Mouse (Mus musculus) stomach, embryonic 14.5 days (tissue): ENCODE data around the gene Ist1. TPM values are rescaled to one million over a fixed set of nuclear protein-coding genes. Genes with fewer than 3 reads are reported as not detected.

Source experiments
- ATAC-seq: fragments of 200-750 bp; cut with Nextera tagmentation; 2 replicates; pipeline ENCODE4 v1.8.0; 2017; ENCODE audit warnings: low read depth, moderate TSS enrichment; ENCODE audit not compliant: insufficient number of reproducible peaks, insufficient read depth, low FRiP score
- H3K27ac ChIP-seq: fragments of 300-500 bp; sonication (generic); 2 replicates; pipeline ENCODE4 v1.5.1; 2014; ENCODE audit warnings: mild to moderate bottlenecking, low read length, moderate library complexity, mixed read lengths
- H3K27me3 ChIP-seq: fragments of 300-500 bp; sonication (generic); 2 replicates; pipeline ENCODE4 v1.6.1; 2014; ENCODE audit warnings: low read length, control low read depth, mixed read lengths; ENCODE audit not compliant: control insufficient read depth, insufficient read depth
- H3K36me3 ChIP-seq: fragments of 300-500 bp; sonication (generic); 2 replicates; pipeline ENCODE4 v1.6.1; 2014; ENCODE audit warnings: mild to moderate bottlenecking, control low read depth, low read length, moderate library complexity, mixed read lengths; ENCODE audit not compliant: control insufficient read depth, insufficient read depth
- H3K4me1 ChIP-seq: fragments of 300-500 bp; sonication (generic); 2 replicates; pipeline ENCODE4 v1.6.1; 2014; ENCODE audit warnings: low read length, control low read depth, mixed read lengths; ENCODE audit not compliant: control insufficient read depth, insufficient read depth
- H3K4me2 ChIP-seq: fragments of 300-500 bp; sonication (generic); replicated peaks from 2 replicates; pipeline ENCODE4 v1.6.1; 2014; ENCODE audit warnings: low read depth, low read length, control low read depth
- H3K4me3 ChIP-seq: fragments of 300-500 bp; sonication (generic); 2 replicates; pipeline ENCODE4 v1.5.1; 2014; ENCODE audit warnings: low read depth, low read length, control low read depth
- H3K9ac ChIP-seq: fragments of 300-500 bp; sonication (generic); replicated peaks from 2 replicates; pipeline ENCODE4 v1.6.1; 2014; ENCODE audit warnings: low read depth, mild to moderate bottlenecking, control low read depth, low read length, moderate library complexity, mixed read lengths
- H3K9me3 ChIP-seq: fragments of 300-500 bp; sonication (generic); 2 replicates; pipeline ENCODE4 v1.6.1; 2016; ENCODE audit warnings: low read depth, low read length, control low read depth; ENCODE audit not compliant: control insufficient read depth
- WGBS: fragments of 180-500 bp; shearing (Covaris S2); extraction: QIAGEN DNeasy Blood & Tissue Kit; methylation state at CpG from one replicate; pipeline ENCODE4 v1.1.7; 2014; 5-methylcytosine and 5-hydroxymethylcytosine counted together
- polyA plus RNA-seq: library from polyadenylated mRNA; unstranded; fragments of >200 nt; fragmentation: Nextera tagmentation; extraction: Ambion mirVana; gene quantifications from 2 replicates; pipeline ENCODE4 v1.2.1, GENCODE M21; 2014

Gene Ist1
- polyA plus RNA-seq, 1 experiment from 2014 or later, result 154 TPM

GRCm38 (mm10) chr8:109712521-109712920, 19.5 kb upstream of the Ist1 start:
- no peak overlapping the region for H3K27ac ChIP-seq
- no peak overlapping the region for H3K4me3 ChIP-seq
- H3K9me3 ChIP-seq, result no peaks in the 10 kb centered on the region
- WGBS, result 100% methylated on average over 1 of the region's 1 CpGs
- peaks cover 70% of the 10 kb centered on the region for H3K36me3 ChIP-seq
- ATAC-seq, result no peak
- H3K27me3 ChIP-seq, result no peaks in the 10 kb centered on the region
- H3K4me2 ChIP-seq, result no peak overlapping the region
- H3K9ac ChIP-seq, result no peak overlapping the region
- no peaks in the 10 kb centered on the region; the same call in 1 of the 2 replicates for H3K4me1 ChIP-seq

- Histone ChIP-seq H3K9me3 (no peaks in the 10 kb centered on the region), H3K4me3 (no peak overlapping the region), H3K27ac (no peak overlapping the region), H3K36me3 (peaks cover 47% of the 10 kb centered on the region), H3K9ac (no peak overlapping the region), H3K27me3 (no peaks in the 10 kb centered on the region), H3K4me1 (peaks cover 10% of the 10 kb centered on the region; the same call in 1 of the 2 replicates), H3K4me2 (no peak overlapping the region)
- no peak for ATAC-seq
- WGBS, result 94% methylated on average over 4 of the region's 4 CpGs
Observed at GRCm38 (mm10) chr8:109707921-109708320, 14.9 kb upstream of the Ist1 start.

- Histone ChIP-seq H3K36me3 (peaks cover 37% of the 10 kb centered on the region), H3K9ac (peak overlapping the region; percentile 97; the same call in 1 of the 2 replicates), H3K4me1 (peaks cover 10% of the 10 kb centered on the region; the same call in 1 of the 2 replicates), H3K27me3 (no peaks in the 10 kb centered on the region), H3K27ac (no peak overlapping the region), H3K4me3 (peak overlapping the region; percentile 94), H3K9me3 (no peaks in the 10 kb centered on the region), H3K4me2 (peak overlapping the region; percentile 91)
- 29% methylated on average over 2 of the region's 2 CpGs for WGBS
- ATAC-seq, result 0 out of 2 replicates have a peak, but pooled peaks have one; percentile 53
Observed at GRCm38 (mm10) chr8:109706874-109707237, 13.8 kb upstream of the Ist1 start.

GRCm38 (mm10) chr8:109706076-109706873, 13.2 kb upstream of the Ist1 start:
- peak overlapping the region; percentile 97 for H3K9ac ChIP-seq
- peak overlapping the region; percentile 96 for H3K27ac ChIP-seq
- peak overlapping the region; percentile 91 for H3K4me2 ChIP-seq
- no peaks in the 10 kb centered on the region for H3K9me3 ChIP-seq
- peaks cover 33% of the 10 kb centered on the region for H3K36me3 ChIP-seq
- peaks cover 10% of the 10 kb centered on the region; the same call in 1 of the 2 replicates for H3K4me1 ChIP-seq
- H3K27me3 ChIP-seq, result no peaks in the 10 kb centered on the region
- under 1% methylated on average over 30 of the region's 30 CpGs for WGBS
- peak overlapping the region; percentile 94 for H3K4me3 ChIP-seq
- no peak; the same call in 1 of the 2 replicates for ATAC-seq

GRCm38 (mm10) chr8:109705320-109706075, 12.4 kb upstream of the Ist1 start, which contains the start of gene Zfp821:
Gene Zfp821 (plus strand): TSS chr8:109705546.
- H3K4me2 ChIP-seq, result peak within 1 kb of the TSS; percentile 91
- H3K9ac ChIP-seq, result peak within 1 kb of the TSS; percentile 97
- peak within 1 kb of the TSS; percentile 96 for H3K27ac ChIP-seq
- H3K27me3 ChIP-seq, result no peaks in the 10 kb centered on the region
- under 1% methylated on average over 77 of the region's 100 CpGs for WGBS
- H3K4me1 ChIP-seq, result peaks cover 10% of the 10 kb centered on the region; the same call in 1 of the 2 replicates
- peak within 1 kb of the TSS; percentile 94 for H3K4me3 ChIP-seq
- ATAC-seq, result peak; percentile 87
- H3K9me3 ChIP-seq, result no peaks in the 10 kb centered on the region
- peaks cover 25% of the 10 kb centered on the region for H3K36me3 ChIP-seq

GRCm38 (mm10) chr8:109704565-109705319, 11.7 kb upstream of the Ist1 start:
- Histone ChIP-seq H3K9me3 (no peaks in the 10 kb centered on the region), H3K27me3 (no peaks in the 10 kb centered on the region), H3K4me2 (peak overlapping the region; percentile 52), H3K9ac (peak overlapping the region; percentile 34; the same call in 1 of the 2 replicates), H3K4me1 (peaks cover 10% of the 10 kb centered on the region; the same call in 1 of the 2 replicates), H3K4me3 (peak overlapping the region; percentile 94), H3K27ac (peak overlapping the region; percentile 96), H3K36me3 (peaks cover 19% of the 10 kb centered on the region)
- 7% methylated on average over 24 of the region's 24 CpGs for WGBS
- peak; percentile 21; the same call in 1 of the 2 replicates for ATAC-seq

GRCm38 (mm10) chr8:109698477-109698876, 5.4 kb upstream of the Ist1 start:
- WGBS, result 76% methylated on average over 3 of the region's 3 CpGs
- no peak overlapping the region for H3K27ac ChIP-seq
- H3K27me3 ChIP-seq, result no peaks in the 10 kb centered on the region
- no peak for ATAC-seq
- no peaks in the 10 kb centered on the region for H3K9me3 ChIP-seq
- no peak overlapping the region for H3K4me2 ChIP-seq
- no peak overlapping the region for H3K4me3 ChIP-seq
- peaks cover 2% of the 10 kb centered on the region; the same call in 1 of the 2 replicates for H3K4me1 ChIP-seq
- H3K36me3 ChIP-seq, result no peaks in the 10 kb centered on the region
- H3K9ac ChIP-seq, result no peak overlapping the region

- H3K27me3 ChIP-seq, result no peaks in the 10 kb centered on the region
- peaks cover 2% of the 10 kb centered on the region; the same call in 1 of the 2 replicates for H3K4me1 ChIP-seq
- H3K36me3 ChIP-seq, result no peaks in the 10 kb centered on the region
- H3K4me3 ChIP-seq, result no peak overlapping the region
- no peak for ATAC-seq
- H3K27ac ChIP-seq, result no peak overlapping the region
- no peak overlapping the region for H3K4me2 ChIP-seq
- H3K9me3 ChIP-seq, result no peaks in the 10 kb centered on the region
- WGBS, result 95% methylated on average over 1 of the region's 1 CpGs
- no peak overlapping the region for H3K9ac ChIP-seq
Observed at GRCm38 (mm10) chr8:109697754-109698153, 4.7 kb upstream of the Ist1 start.
